Mouse (Mus musculus) hindbrain, embryonic 11.5 days (tissue): ENCODE measurements around the gene Prrc2a. TPM values are rescaled to one million over a fixed set of nuclear protein-coding genes. Genes with fewer than 3 reads are reported as not detected.

Source experiments
- ATAC-seq: fragments of 200-750 bp; cut with Nextera tagmentation; 2 replicates; pipeline ENCODE4 v1.8.0; 2017; ENCODE audit warnings: mild to moderate bottlenecking, moderate TSS enrichment, moderate library complexity; ENCODE audit not compliant: low FRiP score
- DNase-seq: peaks from one replicate; pipeline ENCODE4 v3.0.0-alpha.2; 2015; ENCODE audit warnings: low spot score
- H3K27ac ChIP-seq: fragments of 300-500 bp; sonication (generic); 2 replicates; pipeline ENCODE4 v1.5.1; 2014; ENCODE audit warnings: mild to moderate bottlenecking, low read depth, low read length
- H3K27me3 ChIP-seq: fragments of 300-500 bp; sonication (generic); 2 replicates; pipeline ENCODE4 v1.6.1; 2014; ENCODE audit warnings: mild to moderate bottlenecking, low read length, moderate library complexity, mixed read lengths; ENCODE audit not compliant: control insufficient read depth, insufficient read depth
- H3K36me3 ChIP-seq: fragments of 300-500 bp; sonication (generic); 2 replicates; pipeline ENCODE4 v1.6.1; 2014; ENCODE audit warnings: mild to moderate bottlenecking, low read length, moderate library complexity, mixed read lengths; ENCODE audit not compliant: control insufficient read depth, insufficient read depth
- H3K4me1 ChIP-seq: fragments of 300-500 bp; sonication (generic); replicated peaks from 2 replicates; pipeline ENCODE4 v1.6.1; 2014; ENCODE audit warnings: low read length, mixed read lengths; ENCODE audit not compliant: control insufficient read depth, insufficient read depth
- H3K4me2 ChIP-seq: fragments of 300-500 bp; sonication (generic); replicated peaks from 2 replicates; pipeline ENCODE4 v1.6.1; 2014; ENCODE audit warnings: mild to moderate bottlenecking, low read depth, low read length
- H3K4me3 ChIP-seq: fragments of 300-500 bp; sonication (generic); 2 replicates; pipeline ENCODE4 v1.5.1; 2014; ENCODE audit warnings: low read depth, low read length
- H3K9ac ChIP-seq: fragments of 300-500 bp; sonication (generic); 2 replicates; pipeline ENCODE4 v1.6.1; 2014; ENCODE audit warnings: low read depth, low read length
- H3K9me3 ChIP-seq: fragments of 300-500 bp; sonication (generic); 2 replicates; pipeline ENCODE4 v1.6.1; 2016; ENCODE audit warnings: low read length; ENCODE audit not compliant: control insufficient read depth
- WGBS: fragments of 180-500 bp; shearing (Covaris S2); extraction: QIAGEN DNeasy Blood & Tissue Kit; methylation state at CpG from one replicate; pipeline ENCODE4 v1.1.7; 2014; 5-methylcytosine and 5-hydroxymethylcytosine counted together
- polyA plus RNA-seq: library from polyadenylated mRNA; unstranded; fragments of >200 nt; fragmentation: Nextera tagmentation; extraction: Ambion mirVana; gene quantifications from 2 replicates; pipeline ENCODE4 v1.2.1, GENCODE M21; 2014

Prrc2a gene
- polyA plus RNA-seq, 1 experiment from 2014 or later, result 205 TPM

DNA sequence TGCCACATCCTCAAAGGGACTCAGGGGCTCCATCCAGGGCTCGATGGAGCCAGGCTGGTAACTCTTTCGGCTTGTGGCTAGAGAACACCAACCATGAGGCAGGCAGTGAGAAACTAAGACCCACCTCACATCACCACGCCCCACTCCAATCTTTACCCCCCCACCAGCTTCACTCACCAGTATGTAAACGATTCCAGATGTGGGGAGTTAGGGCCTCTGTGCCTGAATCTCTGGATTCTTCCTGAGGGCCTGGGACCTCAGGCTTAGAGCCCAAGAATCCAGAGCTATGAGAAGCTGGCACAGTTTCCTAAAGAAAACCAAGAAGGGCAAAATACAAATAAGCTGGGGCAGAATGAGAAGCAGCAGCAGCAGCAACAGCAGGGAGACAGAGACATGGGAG lies 10.8 kb downstream of the Prrc2a start:
- no peaks in the 10 kb centered on the region for H3K9me3 ChIP-seq
- H3K4me1 ChIP-seq, result no peaks in the 10 kb centered on the region
- no peak overlapping the region for H3K9ac ChIP-seq
- no peak for ATAC-seq
- no peaks in the 10 kb centered on the region for H3K27me3 ChIP-seq
- H3K4me2 ChIP-seq, result no peak overlapping the region
- WGBS, result 80% methylated on average over 4 of the region's 4 CpGs
- no peak overlapping the region for H3K4me3 ChIP-seq
- DNase-seq, result no peak
- no peak overlapping the region for H3K27ac ChIP-seq
- H3K36me3 ChIP-seq, result peaks cover 74% of the 10 kb centered on the region

DNA sequence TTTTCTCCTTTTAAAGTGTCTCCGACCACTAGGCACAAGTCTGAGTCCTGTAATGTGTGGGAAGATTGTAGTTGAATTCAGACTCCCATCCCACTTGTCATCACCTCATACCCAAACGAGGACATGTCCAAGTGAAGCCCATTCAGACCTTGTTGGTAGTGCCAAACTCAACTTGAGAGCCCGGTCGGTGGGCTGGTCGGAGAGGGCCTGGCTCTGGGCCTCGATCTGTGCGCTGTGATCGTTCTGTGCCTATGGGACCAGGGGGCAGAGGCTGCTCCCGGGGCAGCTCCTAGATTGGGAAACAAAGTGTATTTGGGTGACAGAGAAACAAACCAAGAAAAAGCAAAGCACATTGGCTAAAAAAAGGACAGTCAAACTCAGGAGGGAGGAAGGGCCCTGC lies 11.6 kb downstream of the Prrc2a start:
- Histone ChIP-seq H3K4me1 (no peaks in the 10 kb centered on the region), H3K27ac (no peak overlapping the region), H3K36me3 (peaks cover 69% of the 10 kb centered on the region), H3K27me3 (no peaks in the 10 kb centered on the region), H3K9ac (no peak overlapping the region), H3K4me2 (no peak overlapping the region), H3K4me3 (no peak overlapping the region), H3K9me3 (no peaks in the 10 kb centered on the region)
- WGBS, result 92% methylated on average over 9 of the region's 9 CpGs
- no peak for ATAC-seq
- DNase-seq, result no peak

DNA sequence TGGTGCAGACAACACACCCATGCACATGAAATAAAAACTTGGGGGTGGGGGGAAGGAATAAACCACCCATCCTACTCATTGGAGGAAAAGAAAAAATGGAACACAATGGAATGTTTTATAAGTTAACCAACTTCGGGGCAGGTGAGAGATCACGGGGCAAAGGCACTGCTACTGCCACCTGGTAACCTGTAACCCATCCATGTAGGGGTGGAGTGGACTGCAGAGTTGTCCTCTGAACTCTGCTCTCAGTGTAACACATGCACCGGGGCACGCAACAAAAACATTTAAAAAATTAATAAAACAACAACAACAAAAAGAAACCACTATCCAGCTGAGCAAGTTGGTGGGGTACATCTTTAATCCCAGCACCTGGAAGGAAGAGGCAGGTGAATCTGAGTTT lies 12.6 kb downstream of the Prrc2a start:
- Histone ChIP-seq H3K36me3 (peaks cover 61% of the 10 kb centered on the region), H3K4me1 (no peaks in the 10 kb centered on the region), H3K27ac (no peak overlapping the region), H3K9me3 (no peaks in the 10 kb centered on the region), H3K4me2 (no peak overlapping the region), H3K27me3 (no peaks in the 10 kb centered on the region), H3K4me3 (no peak overlapping the region), H3K9ac (no peak overlapping the region)
- WGBS, result 96% methylated on average over 4 of the region's 4 CpGs
- DNase-seq (no peak), ATAC-seq (no peak)

DNA sequence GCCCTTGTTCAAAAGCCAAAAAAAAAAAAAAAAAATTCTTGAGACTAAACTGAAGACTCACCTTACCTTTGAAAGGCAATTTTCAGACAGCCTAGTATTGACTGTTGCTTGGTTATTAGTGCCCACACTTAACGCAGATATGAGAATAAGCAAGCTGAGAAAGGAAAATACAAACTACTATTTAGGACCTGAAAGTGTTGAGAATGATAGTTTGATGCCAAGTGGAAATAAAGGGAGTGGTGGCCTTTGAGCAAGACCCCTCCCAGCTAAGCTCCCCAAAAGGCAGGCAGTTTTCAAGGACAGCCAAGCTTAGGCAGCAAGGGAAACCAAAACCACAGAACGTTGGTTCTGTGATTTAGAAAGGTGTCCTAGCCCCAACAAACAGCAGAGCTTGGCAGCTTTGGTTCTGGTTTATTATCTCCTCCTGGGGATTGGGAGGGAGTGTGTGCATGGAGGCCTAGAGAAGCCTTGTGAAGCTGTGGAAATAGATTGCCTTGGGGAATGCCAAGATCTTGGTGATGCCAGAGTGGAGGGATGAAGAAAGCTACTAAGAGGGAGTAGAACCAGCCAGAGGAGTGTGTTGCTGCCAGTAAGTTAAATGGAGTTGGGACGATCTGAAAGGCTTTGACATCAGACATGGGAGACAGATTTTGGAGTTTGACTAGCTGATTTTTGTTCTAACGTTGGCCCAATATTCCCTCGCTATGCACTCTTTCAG lies 16.6 kb downstream of the Prrc2a start:
- no peaks in the 10 kb centered on the region for H3K9me3 ChIP-seq
- ATAC-seq (no peak), DNase-seq (no peak)
- no peak overlapping the region for H3K27ac ChIP-seq
- no peak overlapping the region for H3K4me3 ChIP-seq
- H3K27me3 ChIP-seq, result no peaks in the 10 kb centered on the region
- H3K4me1 ChIP-seq, result no peaks in the 10 kb centered on the region
- H3K9ac ChIP-seq, result no peak overlapping the region
- peaks cover 40% of the 10 kb centered on the region for H3K36me3 ChIP-seq
- no peak overlapping the region for H3K4me2 ChIP-seq
- WGBS, result 75% methylated on average over 5 of the region's 5 CpGs

DNA sequence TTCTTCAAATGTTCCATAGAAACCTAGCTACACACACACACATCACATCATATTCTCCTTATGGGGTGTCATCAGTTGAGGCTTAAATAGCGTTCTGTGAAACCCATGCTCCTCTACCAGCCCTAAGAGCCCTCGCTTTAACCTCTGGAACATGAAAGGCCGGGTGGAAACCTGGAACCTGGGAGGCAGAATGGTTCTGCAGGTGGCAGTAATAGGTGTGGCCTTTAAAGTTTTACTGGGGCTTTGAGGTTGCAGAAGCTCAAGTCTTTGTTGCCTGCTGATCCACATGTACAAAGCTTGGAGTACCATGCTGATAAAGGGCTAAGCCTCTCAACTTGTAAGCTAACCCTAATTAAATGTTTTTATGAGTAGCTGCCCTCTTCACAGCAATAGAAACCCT lies 17.3 kb downstream of the Prrc2a start:
- WGBS, result 67% methylated on average over 3 of the region's 3 CpGs
- no peaks in the 10 kb centered on the region for H3K27me3 ChIP-seq
- no peak overlapping the region for H3K27ac ChIP-seq
- no peaks in the 10 kb centered on the region for H3K4me1 ChIP-seq
- DNase-seq (peak; percentile 25), ATAC-seq (no peak)
- H3K36me3 ChIP-seq, result peaks cover 45% of the 10 kb centered on the region
- H3K9ac ChIP-seq, result no peak overlapping the region
- H3K4me3 ChIP-seq, result no peak overlapping the region
- no peaks in the 10 kb centered on the region for H3K9me3 ChIP-seq
- no peak overlapping the region for H3K4me2 ChIP-seq

DNA sequence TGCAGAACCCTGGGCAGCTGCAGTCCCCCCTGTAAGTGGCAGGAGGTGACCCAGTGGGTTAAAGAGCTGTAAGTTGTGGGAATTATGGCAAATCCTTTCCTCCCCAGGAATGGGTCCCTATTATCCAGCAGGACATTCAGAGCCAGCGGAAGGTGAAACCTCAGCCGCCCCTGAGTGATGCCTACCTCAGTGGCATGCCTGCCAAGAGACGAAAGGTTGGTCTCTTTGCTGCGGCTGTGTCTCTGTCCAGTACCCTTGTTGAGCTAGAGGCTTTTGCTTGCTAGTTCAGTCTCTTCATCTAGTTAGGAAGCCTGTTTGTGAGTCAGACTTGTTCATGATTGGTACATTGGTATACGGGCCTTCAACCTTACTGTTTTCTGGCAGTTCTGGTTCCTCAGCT lies 18.6 kb downstream of the Prrc2a start:
- Histone ChIP-seq H3K4me2 (no peak overlapping the region), H3K9ac (no peak overlapping the region), H3K36me3 (peaks cover 48% of the 10 kb centered on the region), H3K27ac (no peak overlapping the region), H3K9me3 (no peaks in the 10 kb centered on the region), H3K27me3 (no peaks in the 10 kb centered on the region), H3K4me1 (no peaks in the 10 kb centered on the region), H3K4me3 (no peak overlapping the region)
- 96% methylated on average over 5 of the region's 5 CpGs for WGBS
- no peak for DNase-seq
- ATAC-seq, result no peak

DNA sequence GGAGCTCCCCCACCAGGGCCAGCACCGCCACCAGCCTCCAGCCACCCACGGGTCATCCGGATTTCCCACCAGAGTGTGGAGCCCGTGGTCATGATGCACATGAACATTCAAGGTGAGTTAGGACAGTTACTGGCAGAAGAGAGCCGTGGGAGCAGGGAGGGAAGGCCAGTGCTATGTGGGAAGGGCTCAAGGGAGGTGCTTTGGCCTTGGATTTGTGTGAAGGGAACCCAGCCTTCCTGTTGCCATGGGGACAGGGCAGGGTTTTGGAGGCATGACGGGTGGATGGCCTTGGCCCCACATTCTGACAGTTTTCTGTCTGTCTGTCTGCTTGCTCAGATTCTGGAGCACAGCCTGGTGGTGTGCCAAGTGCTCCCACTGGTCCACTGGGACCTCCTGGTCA lies 22.7 kb downstream of the Prrc2a start:
- ATAC-seq, result no peak
- H3K27ac ChIP-seq, result no peak overlapping the region
- H3K27me3 ChIP-seq, result no peaks in the 10 kb centered on the region
- H3K9me3 ChIP-seq, result no peaks in the 10 kb centered on the region
- H3K4me3 ChIP-seq, result peak overlapping the region; percentile 4; the same call in 1 of the 2 replicates
- H3K9ac ChIP-seq, result no peak overlapping the region
- no peaks in the 10 kb centered on the region for H3K4me1 ChIP-seq
- peaks cover 41% of the 10 kb centered on the region for H3K36me3 ChIP-seq
- no peak overlapping the region for H3K4me2 ChIP-seq
- 92% methylated on average over 6 of the region's 6 CpGs for WGBS
- DNase-seq, result no peak

DNA sequence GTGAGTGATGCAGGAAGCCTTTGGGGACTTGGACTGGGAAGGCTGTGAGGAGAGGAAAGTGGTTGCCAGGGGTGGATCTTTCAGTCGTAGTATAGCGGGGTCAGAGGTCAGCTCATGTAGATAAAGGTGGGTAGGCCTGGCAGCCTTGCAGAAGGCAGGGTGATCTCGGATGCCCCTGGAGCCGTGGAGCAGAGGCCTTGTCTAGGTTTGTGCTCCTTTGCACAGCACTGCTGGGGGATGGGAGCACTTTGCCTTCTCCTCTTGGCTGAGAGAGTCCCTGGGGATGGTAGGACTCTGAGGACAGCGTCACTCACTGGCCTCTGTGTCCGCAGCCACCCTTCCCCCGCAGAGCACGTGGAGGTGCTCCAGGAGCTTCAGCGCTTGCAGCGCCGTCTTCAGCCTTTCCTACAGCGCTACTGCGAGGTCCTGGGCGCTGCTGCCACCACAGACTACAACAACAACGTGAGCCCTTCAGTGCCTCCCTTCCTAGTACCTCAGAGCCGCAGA lies 24.2 kb downstream of the Prrc2a start:
- WGBS, result 77% methylated on average over 16 of the region's 16 CpGs
- Histone ChIP-seq H3K4me2 (no peak overlapping the region), H3K4me1 (peaks cover 4% of the 10 kb centered on the region; the same call in 1 of the 2 replicates), H3K4me3 (no peak overlapping the region), H3K9ac (no peak overlapping the region), H3K27me3 (no peaks in the 10 kb centered on the region), H3K36me3 (peaks cover 39% of the 10 kb centered on the region), H3K9me3 (no peaks in the 10 kb centered on the region), H3K27ac (no peak overlapping the region)
- DNase-seq (no peak), ATAC-seq (no peak)

DNA sequence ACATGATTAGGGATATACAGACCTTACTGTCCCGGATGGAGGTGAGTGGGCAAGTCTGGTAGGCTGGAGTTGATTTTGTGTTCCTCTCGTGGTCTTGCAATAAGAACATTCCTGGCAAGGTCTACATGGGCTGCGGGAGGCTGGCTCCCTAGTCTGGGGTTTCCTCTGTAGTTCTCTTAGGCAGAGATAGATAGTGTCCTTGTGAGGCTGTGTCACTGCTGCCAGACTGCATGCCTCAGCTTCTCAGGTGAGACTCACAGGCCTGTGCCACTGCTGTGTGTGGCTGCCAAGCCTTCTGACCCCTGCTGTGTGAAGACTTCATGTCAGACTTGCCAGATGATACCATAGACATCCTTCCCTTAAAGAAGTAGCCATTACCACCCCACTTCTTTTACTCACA lies 25.4 kb downstream of the Prrc2a start:
- no peak for ATAC-seq
- H3K36me3 ChIP-seq, result peaks cover 36% of the 10 kb centered on the region
- no peak overlapping the region for H3K27ac ChIP-seq
- WGBS, result 93% methylated on average over 3 of the region's 3 CpGs
- H3K9ac ChIP-seq, result no peak overlapping the region
- no peaks in the 10 kb centered on the region for H3K27me3 ChIP-seq
- peaks cover 4% of the 10 kb centered on the region; the same call in 1 of the 2 replicates for H3K4me1 ChIP-seq
- no peak overlapping the region for H3K4me3 ChIP-seq
- H3K4me2 ChIP-seq, result no peak overlapping the region
- no peak for DNase-seq
- no peaks in the 10 kb centered on the region for H3K9me3 ChIP-seq
